Mouse (Mus musculus): ENCODE measurements around the gene Col9a1. TPM values are rescaled to one million over a fixed set of nuclear protein-coding genes. Genes with fewer than 3 reads are reported as not detected.

Gene Col9a1
- total RNA-seq, 2 experiments from 2014 or later = not detected

DNA sequence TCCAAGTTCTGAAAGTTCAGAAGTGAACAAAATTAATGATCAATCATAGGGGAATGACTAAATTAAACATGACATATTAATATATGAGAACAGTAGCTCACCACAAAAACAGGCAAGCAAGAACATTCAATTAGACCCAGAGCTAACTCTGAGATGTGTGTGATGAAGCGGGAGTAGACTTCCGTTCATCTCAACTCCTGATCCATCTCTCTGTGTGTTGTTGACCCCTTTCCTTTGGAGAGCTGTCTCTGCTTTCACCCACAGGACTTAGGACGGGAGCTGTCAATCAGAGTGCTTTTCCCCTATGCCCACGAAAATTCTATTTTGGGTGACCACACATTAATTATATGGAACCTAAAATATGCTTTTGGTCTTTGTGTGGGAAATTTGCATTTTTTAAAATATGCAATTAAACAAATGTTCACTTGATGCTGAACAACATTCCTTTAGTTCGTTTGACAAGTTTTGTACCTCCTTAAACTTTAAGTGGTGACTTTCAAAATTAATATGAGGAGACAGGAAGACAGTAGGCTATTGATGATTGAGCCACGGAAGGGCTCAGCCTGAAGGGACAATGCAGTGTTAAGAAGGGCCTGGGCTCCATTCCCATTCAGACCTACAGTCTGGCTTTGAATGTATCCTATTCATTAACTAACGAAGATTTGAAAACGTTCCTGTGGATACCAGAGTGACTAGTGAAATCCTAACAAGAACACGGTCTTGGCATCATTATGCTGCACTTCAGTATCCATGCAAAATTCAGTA lies 34.4 kb downstream of the Col9a1 start:
- ATAC-seq (replicated peaks; ENCODE audit: low FRiP score, low TSS enrichment, poor library complexity, severe bottlenecking) = no peak

- ATAC-seq (replicated peaks; ENCODE audit: low FRiP score, low TSS enrichment, poor library complexity, severe bottlenecking) = no peak
These were observed 41.6 kb downstream of the Col9a1 start for GRCm38 (mm10) chr1:24219041-24219440.

GRCm38 (mm10) chr1:24222231-24222630 lies 44.8 kb downstream of the Col9a1 start:
- ATAC-seq (replicated peaks; ENCODE audit: low FRiP score, low TSS enrichment, poor library complexity, severe bottlenecking) = no peak

DNA sequence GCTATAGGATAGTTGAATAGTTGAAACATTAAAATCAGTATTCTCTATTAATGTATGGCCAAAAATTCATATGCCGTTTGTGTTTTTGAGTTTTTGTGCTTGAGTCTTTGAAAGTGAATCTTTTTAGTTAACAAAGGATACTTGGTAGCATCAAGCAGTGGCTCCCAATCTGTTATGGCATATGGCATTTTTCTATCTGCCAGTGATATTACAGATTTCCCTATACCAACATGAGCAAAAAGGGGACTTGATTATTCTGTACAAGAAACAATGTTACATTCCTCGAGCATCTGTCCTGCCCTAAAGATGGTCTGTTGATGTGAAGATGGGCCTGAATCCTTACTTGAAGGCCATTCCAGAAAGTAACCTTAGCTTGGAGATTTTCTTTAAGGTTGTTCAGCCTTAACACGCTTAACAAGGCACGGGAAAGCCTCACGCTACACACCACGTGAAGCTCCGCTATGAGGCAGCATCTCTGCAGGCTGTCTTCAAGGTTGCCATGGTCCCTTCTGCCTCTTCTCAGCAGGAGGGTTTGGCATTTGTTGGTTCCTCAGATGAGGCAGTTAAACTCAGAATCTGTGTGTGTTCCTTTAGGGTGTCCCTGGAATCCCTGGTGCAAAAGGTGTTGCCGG lies 45.7 kb downstream of the Col9a1 start:
- no peak for ATAC-seq (replicated peaks; ENCODE audit: low FRiP score, low TSS enrichment, poor library complexity, severe bottlenecking)

DNA sequence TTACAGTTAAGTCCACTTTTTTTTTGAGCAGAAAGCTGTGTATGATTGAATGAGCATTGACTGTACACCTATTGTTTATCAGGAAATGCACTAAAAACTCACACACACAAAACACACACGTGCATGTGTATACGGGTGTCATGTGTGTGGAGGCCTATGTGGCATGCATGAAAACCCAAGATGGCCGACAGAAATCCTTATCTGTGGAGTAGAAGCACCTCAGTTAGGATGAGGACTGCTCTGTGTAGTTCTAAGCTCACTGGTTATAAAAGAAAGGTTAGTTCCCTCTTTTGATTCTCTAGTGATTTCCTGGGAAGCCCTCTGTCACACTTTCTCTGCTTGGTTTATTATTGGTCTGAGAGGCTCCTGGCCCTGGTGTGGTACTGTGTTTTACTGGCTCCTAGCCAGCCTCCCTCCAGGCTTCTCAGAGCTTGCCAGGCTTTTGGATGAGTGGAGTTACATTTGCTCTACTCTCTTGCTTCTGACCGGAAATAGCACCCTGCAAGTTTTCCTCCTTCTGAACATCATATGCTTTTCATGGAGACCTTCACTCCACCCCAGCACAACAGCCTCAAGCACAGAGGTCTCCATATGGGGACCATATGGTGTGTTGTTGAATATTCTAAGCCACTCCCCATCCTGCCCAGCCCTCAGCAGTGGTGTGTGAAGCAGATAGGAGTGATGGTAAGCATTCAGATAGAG lies 48.6 kb downstream of the Col9a1 start:
- ATAC-seq (replicated peaks; ENCODE audit: low FRiP score, low TSS enrichment, poor library complexity, severe bottlenecking) = no peak

DNA sequence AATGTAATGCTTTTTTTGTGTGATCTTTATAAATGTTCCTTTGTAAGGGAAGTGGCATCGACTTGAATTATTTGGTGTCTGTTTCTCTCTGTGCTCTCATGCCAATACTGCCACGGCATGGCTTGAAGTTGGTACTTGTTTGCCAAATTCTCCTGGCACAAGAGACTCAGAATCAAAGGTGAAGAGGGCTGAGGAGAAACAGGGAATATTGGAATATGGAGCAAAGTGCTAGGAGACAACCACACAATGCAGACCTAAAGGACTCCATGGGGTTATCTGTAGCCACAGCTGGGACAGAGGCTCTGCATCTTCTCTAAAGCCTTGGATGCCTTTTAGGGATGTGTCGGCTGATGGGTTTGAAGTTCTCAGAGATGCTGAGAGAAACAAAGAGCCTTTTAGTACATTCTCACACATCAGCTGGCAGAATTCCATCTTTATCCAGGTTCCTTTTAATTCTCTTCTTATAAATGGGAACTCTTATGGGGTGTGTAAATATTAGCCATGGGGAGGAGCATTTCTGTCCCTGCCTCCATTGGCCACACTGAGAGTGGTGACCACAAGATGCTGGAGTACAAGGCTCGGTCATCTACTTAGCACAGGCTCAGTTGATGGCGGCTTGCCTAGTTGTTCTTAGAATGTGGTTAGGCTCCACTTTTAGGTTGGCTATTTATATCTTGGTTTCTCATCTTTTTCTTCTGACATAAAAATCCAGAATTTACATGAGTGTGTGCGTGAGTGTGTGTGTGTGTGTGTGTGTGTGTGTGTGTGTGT lies 49.7 kb downstream of the Col9a1 start:
- ATAC-seq (replicated peaks; ENCODE audit: low FRiP score, low TSS enrichment, poor library complexity, severe bottlenecking) = no peak

DNA sequence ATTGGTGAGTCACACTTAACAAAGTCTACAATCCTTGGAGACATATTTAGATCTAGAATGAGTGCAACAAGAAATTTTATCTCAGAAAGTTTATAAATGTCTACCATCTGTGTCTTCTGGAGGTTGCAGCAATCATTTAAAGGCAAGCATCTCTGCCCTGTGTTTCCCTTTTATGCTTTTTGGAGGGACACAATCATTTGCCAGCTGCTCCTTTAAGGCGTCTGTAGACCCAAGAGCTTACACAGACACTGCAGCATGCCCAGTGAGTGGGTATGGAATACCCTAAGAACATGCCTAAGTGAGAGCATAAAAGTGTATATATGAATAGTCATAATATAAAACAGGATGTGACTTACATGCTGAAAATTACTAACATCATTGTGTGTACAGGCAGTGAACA lies 52.1 kb downstream of the Col9a1 start:
- no peak for ATAC-seq (replicated peaks; ENCODE audit: low FRiP score, low TSS enrichment, poor library complexity, severe bottlenecking)

DNA sequence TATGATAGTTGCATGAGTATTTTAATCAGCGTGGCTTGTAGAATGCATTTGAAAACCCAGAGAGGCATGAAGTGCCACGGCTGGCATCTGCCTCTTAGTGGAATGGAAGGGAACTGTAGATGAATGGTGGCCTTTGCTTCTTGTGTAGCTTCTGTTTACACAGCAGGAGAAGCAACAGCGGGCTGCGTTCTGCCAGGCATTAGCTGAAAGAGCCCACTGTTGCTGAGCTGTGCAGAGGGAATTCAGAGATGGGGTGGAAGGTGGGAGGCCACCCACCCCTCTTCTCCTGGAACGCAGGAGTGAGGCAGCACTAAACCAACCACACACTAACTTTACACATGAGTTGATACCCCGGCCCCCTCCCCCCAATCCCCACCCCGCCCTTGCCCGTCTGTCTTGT lies 53.0 kb downstream of the Col9a1 start:
- ATAC-seq (replicated peaks; ENCODE audit: low FRiP score, low TSS enrichment, poor library complexity, severe bottlenecking) = no peak

- ATAC-seq (replicated peaks; ENCODE audit: low FRiP score, low TSS enrichment, poor library complexity, severe bottlenecking) = no peak
These were observed 54.3 kb downstream of the Col9a1 start for GRCm38 (mm10) chr1:24231504-24232270.

DNA sequence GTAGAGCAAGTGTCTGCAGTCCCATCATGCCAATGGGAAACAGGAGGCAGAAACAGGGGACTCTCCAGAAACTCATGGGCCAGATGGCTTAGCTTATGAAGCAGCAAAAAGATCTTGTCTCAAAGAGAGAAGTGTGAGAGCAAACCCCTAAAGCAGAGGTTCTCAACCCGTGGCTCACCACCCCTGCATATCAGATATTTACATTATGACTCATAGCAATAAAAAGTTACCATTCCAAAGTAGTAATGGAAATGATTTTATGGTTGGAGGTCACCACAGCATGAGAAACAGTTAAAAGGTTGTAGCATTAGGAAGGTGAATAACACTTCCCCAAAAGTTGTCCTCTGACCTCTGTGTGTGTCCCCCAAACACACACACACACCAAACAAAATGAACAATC lies 58.9 kb downstream of the Col9a1 start:
- ATAC-seq (replicated peaks; ENCODE audit: low FRiP score, low TSS enrichment, poor library complexity, severe bottlenecking) = no peak

- ATAC-seq (replicated peaks; ENCODE audit: low FRiP score, low TSS enrichment, poor library complexity, severe bottlenecking) = no peak
These were observed 62.8 kb downstream of the Col9a1 start for GRCm38 (mm10) chr1:24240039-24240691.

DNA sequence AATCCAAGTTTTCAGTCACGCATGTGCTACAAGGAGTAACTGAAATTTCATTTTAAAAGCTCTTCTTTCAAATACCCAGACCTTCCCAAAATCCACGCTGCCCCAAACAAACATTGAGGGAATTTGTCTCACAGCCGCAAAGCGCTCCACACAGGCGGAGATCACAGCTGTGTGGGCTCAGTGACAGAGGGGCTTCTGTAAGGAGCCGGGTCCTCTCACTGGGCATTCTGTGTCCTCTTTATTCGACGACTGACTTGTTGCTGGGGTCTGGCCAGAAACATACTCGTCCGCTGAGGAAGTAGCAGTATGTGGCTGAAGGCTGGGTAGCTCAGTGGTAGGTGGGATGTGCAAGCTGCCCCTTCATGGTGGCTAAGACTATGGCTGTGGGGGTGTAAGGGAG lies 67.5 kb downstream of the Col9a1 start:
- ATAC-seq (replicated peaks; ENCODE audit: low FRiP score, low TSS enrichment, poor library complexity, severe bottlenecking) = no peak

DNA sequence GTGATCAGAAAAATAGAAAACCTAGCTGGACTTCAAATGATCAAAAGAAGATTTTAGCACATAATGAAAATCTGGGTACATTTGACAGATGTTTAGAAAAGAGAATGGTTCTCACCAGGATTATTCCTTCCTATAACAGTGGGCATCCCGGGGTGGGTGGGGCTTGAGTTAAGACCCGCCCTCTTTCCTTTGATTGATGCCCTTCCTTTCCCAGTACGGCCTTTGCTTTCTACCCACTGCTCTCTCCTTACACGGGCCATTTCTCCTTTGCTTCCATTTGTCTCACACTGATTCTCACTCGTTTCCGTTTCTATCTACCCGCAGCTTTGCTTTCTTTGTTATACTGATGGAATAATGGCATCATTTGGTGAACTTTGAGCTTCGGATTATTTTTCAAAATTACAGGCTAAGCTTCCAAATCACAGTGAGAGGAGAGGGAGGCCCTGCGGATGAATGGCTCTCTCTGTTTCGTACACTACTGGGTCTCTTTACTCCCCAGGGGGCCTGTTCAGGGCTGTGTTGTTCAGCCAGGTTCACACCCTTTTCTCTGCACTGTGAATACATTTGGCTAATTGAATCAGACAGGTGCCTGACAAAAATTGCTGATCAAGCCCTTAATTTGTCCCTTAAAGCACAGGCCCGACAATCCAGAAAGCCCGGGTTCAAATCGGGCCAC lies 68.4 kb downstream of the Col9a1 start:
- no peak for ATAC-seq (replicated peaks; ENCODE audit: low FRiP score, low TSS enrichment, poor library complexity, severe bottlenecking)

GRCm38 (mm10) chr1:24248294-24249104 lies 71.1 kb downstream of the Col9a1 start:
- ATAC-seq (replicated peaks; ENCODE audit: low FRiP score, low TSS enrichment, poor library complexity, severe bottlenecking) = no peak

DNA sequence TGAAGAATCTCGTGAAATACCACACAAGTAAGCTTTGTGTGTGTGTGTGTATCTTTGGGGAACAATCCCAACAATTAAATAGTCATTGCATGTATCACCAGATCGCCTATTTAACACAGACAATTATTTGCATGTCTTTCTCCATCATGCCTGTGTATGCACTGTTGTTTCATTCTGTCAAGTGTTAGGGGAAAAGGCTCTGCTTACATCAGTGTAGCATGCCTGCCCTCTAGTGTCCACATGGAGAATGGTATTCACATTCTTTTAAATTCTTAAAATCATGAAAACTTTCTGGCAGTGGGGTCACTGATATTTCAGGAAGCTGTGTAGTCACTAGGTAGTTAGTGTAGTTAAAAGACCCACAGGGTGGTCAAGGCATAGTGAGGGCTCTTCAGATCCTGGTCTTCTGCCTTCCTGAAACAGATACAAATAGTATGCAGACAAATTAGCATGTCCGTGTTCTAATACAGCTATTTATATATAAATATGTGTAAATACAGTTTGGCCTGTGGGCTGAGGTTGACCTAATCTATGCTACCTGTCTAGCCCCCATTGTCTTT lies 71.8 kb downstream of the Col9a1 start:
- ATAC-seq (replicated peaks; ENCODE audit: low FRiP score, low TSS enrichment, poor library complexity, severe bottlenecking) = peak; percentile 67

- no peak for ATAC-seq (replicated peaks; ENCODE audit: low FRiP score, low TSS enrichment, poor library complexity, severe bottlenecking)
These were observed 80.6 kb downstream of the Col9a1 start for GRCm38 (mm10) chr1:24257961-24258360.

- no peak for ATAC-seq (replicated peaks; ENCODE audit: low FRiP score, low TSS enrichment, poor library complexity, severe bottlenecking)
These were observed 82.0 kb downstream of the Col9a1 start for GRCm38 (mm10) chr1:24259419-24259818.

All from megakaryocyte-erythroid progenitor cell, adult 5-6 weeks (primary cell).